Mouse (Mus musculus): ENCODE measurements at regions not wholly inside any gene's neighbourhood (a gene's known extent, or its start where the extent isn't known, plus 50 kb on each side); places are given as distances from the start of the nearest gene placed in this dataset.

- no peak for TF ChIP-seq CTCF (IDR thresholded peaks at IDR 0.05; ENCODE audit: low read depth)
- TF ChIP-seq EP300 (IDR thresholded peaks at IDR 0.05; ENCODE audit: low read depth) = no peak
These were observed 233.7 kb upstream of the Tbl1xr1 start for GRCm38 (mm10) chr3:21842545-21843291.

Data from heart, postnatal 0 days (tissue).